Mouse (Mus musculus): ENCODE measurements around the gene Kctd12b. TPM values are rescaled to one million over a fixed set of nuclear protein-coding genes. Genes with fewer than 3 reads are reported as not detected.

Kctd12b gene
- polyA plus RNA-seq (2015; fragmentation: Nextera tagmentation; extraction: Ambion mirVana) = 4.2 TPM in 2 replicates

DNA sequence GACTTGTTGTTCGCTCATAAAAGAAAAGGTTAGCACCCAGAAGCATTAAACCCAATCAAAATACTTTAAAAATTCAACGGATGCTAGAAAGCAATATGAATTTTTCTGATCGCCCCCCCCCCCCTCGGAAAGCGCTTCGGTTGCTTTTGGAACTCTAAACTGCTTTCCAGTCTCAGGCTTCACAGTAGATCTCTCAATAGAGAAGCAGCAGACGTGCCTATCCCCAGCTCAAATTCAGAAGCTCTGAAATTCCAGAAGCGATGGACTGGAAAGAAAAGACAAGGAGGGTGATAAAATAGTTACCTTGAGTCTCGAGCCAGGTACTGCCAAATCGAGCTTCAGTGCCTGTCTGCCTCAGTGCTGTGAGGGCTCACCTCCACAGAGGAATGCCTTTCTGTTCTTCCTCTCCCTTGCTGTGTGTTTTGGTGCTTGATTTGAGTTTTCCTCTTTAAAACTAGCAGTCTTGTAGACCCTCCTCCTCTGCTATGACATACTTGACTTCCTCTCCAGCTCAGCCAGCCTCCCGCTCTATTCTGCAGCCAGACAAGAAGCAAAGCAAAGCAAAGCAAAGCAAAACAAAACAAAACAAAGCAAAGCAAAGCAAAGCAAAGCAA is at the start of gene Kctd12b:
Gene Kctd12b, minus strand, starts transcription at position 610 of the 614 bp plus-strand sequence.

DNA sequence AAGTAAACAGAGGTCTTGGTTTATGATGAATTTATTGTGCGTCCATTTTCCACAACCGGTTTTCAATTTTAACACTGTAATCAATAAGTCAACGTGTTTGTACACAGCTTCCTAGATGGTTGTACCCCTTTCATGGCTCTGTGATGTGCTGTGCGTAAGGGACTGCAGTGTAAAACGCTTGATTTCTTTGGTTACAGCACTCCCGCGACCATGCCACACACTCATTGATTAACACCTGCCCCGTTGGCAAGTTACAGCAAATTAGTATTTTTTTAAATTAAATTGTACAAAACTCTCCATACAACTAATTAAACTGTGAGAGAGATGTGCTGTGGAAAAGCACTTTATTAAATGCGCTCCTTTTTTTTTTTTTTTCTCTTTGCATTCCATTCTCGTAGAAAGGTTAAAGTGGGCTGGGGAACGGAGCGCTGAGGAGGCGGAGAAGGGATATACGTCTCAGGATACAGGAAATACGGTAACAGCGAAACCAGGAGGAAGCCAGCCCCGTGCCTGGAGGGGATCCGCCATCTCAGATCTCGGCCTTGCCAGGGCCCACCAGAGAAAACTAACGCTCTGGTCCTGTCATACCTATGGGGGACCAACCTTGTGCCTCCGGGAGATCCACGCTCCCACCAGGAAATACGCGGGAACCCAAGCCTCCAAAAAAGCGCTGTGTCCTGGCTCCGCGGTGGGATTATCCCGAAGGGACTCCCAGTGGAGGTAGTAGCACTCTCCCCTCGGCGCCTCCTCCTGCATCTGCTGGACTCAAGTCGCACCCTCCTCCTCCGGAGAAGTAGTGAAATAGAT is 27.1 kb upstream of the Kctd12b start, which contains the start of gene Nbdy:
Gene Nbdy, plus strand, starts transcription at position 481 of the 807 bp plus-strand sequence.

Other genes starting within 250 kb of the Kctd12b start
- 18.3 and 20.8 TPM in 2 replicates for gene Ubqln2, start 198.2 kb downstream of the Kctd12b start, polyA plus RNA-seq (2015; fragmentation: Nextera tagmentation; extraction: Ambion mirVana)
- gene Cypt3, start 137.8 kb downstream of the Kctd12b start, polyA plus RNA-seq (2015; fragmentation: Nextera tagmentation; extraction: Ambion mirVana) = not detected in 2 replicates
- 144 and 167 TPM in 2 replicates for gene Nbdy, start 27.2 kb upstream of the Kctd12b start, polyA plus RNA-seq (2015; fragmentation: Nextera tagmentation; extraction: Ambion mirVana)
- gene Spin2c, start 135.8 kb upstream of the Kctd12b start, polyA plus RNA-seq (2015; fragmentation: Nextera tagmentation; extraction: Ambion mirVana) = 6.9 and 9.0 TPM in 2 replicates

Data from adrenal gland, postnatal 0 days (tissue).